Mouse (Mus musculus): ENCODE measurements around the gene Gtf3c5. TPM values are rescaled to one million over a fixed set of nuclear protein-coding genes. Genes with fewer than 3 reads are reported as not detected.

The Gtf3c5 gene
- polyA plus RNA-seq, 1 experiment from 2014 or later = 55.5 TPM

GRCm38 (mm10) chr2:28618777-28619336 lies 35.3 kb upstream of the Gtf3c5 start:
- 77% methylated on average over 6 of the region's 6 CpGs for WGBS
- Histone ChIP-seq H3K9me3 (no peaks in the 10 kb centered on the region), H3K9ac (replicated peaks) (no peak overlapping the region), H3K36me3 (no peaks in the 10 kb centered on the region), H3K27ac (replicated peaks) (no peak overlapping the region), H3K4me3 (no peak overlapping the region), H3K4me2 (replicated peaks) (no peak overlapping the region), H3K4me1 (no peaks in the 10 kb centered on the region), H3K27me3 (peaks cover 33% of the 10 kb centered on the region)
- ATAC-seq (ENCODE audit: low FRiP score, low read depth) = no peak

GRCm38 (mm10) chr2:28617498-28618486 lies 34.2 kb upstream of the Gtf3c5 start:
- no peak overlapping the region for H3K27ac ChIP-seq (replicated peaks)
- no peak overlapping the region for H3K9ac ChIP-seq (replicated peaks)
- no peaks in the 10 kb centered on the region for H3K9me3 ChIP-seq
- no peaks in the 10 kb centered on the region for H3K36me3 ChIP-seq
- H3K27me3 ChIP-seq = peaks cover 29% of the 10 kb centered on the region
- no peak overlapping the region for H3K4me3 ChIP-seq
- no peak overlapping the region for H3K4me2 ChIP-seq (replicated peaks)
- no peaks in the 10 kb centered on the region for H3K4me1 ChIP-seq
- no peak for ATAC-seq (ENCODE audit: low FRiP score, low read depth)
- WGBS = 78% methylated on average over 8 of the region's 8 CpGs

GRCm38 (mm10) chr2:28616874-28617273 lies 33.3 kb upstream of the Gtf3c5 start:
- no peak overlapping the region for H3K4me2 ChIP-seq (replicated peaks)
- no peak overlapping the region for H3K4me3 ChIP-seq
- peaks cover 20% of the 10 kb centered on the region for H3K27me3 ChIP-seq
- H3K36me3 ChIP-seq = no peaks in the 10 kb centered on the region
- no peak for ATAC-seq (ENCODE audit: low FRiP score, low read depth)
- H3K4me1 ChIP-seq = no peaks in the 10 kb centered on the region
- H3K9me3 ChIP-seq = no peaks in the 10 kb centered on the region
- H3K27ac ChIP-seq (replicated peaks) = no peak overlapping the region
- 78% methylated on average over 9 of the region's 9 CpGs for WGBS
- no peak overlapping the region for H3K9ac ChIP-seq (replicated peaks)

GRCm38 (mm10) chr2:28616358-28616757 lies 32.8 kb upstream of the Gtf3c5 start:
- no peak overlapping the region for H3K27ac ChIP-seq (replicated peaks)
- no peak for ATAC-seq (ENCODE audit: low FRiP score, low read depth)
- H3K4me3 ChIP-seq = no peak overlapping the region
- H3K27me3 ChIP-seq = peaks cover 15% of the 10 kb centered on the region
- no peak overlapping the region for H3K4me2 ChIP-seq (replicated peaks)
- no peaks in the 10 kb centered on the region for H3K36me3 ChIP-seq
- no peaks in the 10 kb centered on the region for H3K9me3 ChIP-seq
- H3K9ac ChIP-seq (replicated peaks) = no peak overlapping the region
- no peaks in the 10 kb centered on the region for H3K4me1 ChIP-seq
- WGBS = 39% methylated on average over 5 of the region's 5 CpGs

- WGBS = 94% methylated on average over 10 of the region's 10 CpGs
- H3K27ac ChIP-seq (replicated peaks) = no peak overlapping the region
- H3K4me1 ChIP-seq = no peaks in the 10 kb centered on the region
- peaks cover 6% of the 10 kb centered on the region for H3K27me3 ChIP-seq
- H3K9me3 ChIP-seq = no peaks in the 10 kb centered on the region
- no peak overlapping the region for H3K9ac ChIP-seq (replicated peaks)
- no peak overlapping the region for H3K4me2 ChIP-seq (replicated peaks)
- no peak for ATAC-seq (ENCODE audit: low FRiP score, low read depth)
- no peak overlapping the region for H3K4me3 ChIP-seq
- H3K36me3 ChIP-seq = no peaks in the 10 kb centered on the region
These were observed 30.0 kb upstream of the Gtf3c5 start for GRCm38 (mm10) chr2:28613599-28613998.

GRCm38 (mm10) chr2:28612436-28613063 lies 29.0 kb upstream of the Gtf3c5 start:
- Histone ChIP-seq H3K4me2 (replicated peaks) (no peak overlapping the region), H3K27me3 (peaks cover 6% of the 10 kb centered on the region), H3K4me3 (no peak overlapping the region), H3K4me1 (no peaks in the 10 kb centered on the region), H3K9me3 (no peaks in the 10 kb centered on the region), H3K27ac (replicated peaks) (no peak overlapping the region), H3K36me3 (no peaks in the 10 kb centered on the region), H3K9ac (replicated peaks) (no peak overlapping the region)
- ATAC-seq (ENCODE audit: low FRiP score, low read depth) = no peak
- 64% methylated on average over 10 of the region's 10 CpGs for WGBS

- Histone ChIP-seq H3K9ac (replicated peaks) (no peak overlapping the region), H3K4me1 (no peaks in the 10 kb centered on the region), H3K36me3 (no peaks in the 10 kb centered on the region), H3K4me3 (no peak overlapping the region), H3K9me3 (no peaks in the 10 kb centered on the region), H3K4me2 (replicated peaks) (no peak overlapping the region), H3K27ac (replicated peaks) (no peak overlapping the region), H3K27me3 (peaks cover 6% of the 10 kb centered on the region)
- ATAC-seq (ENCODE audit: low FRiP score, low read depth) = no peak
- WGBS = 85% methylated on average over 17 of the region's 17 CpGs
These were observed 27.8 kb upstream of the Gtf3c5 start for GRCm38 (mm10) chr2:28611407-28611787.

GRCm38 (mm10) chr2:28610716-28611406 lies 27.3 kb upstream of the Gtf3c5 start:
- Histone ChIP-seq H3K27ac (replicated peaks) (no peak overlapping the region), H3K9me3 (no peaks in the 10 kb centered on the region), H3K27me3 (peaks cover 6% of the 10 kb centered on the region), H3K4me1 (no peaks in the 10 kb centered on the region), H3K4me2 (replicated peaks) (no peak overlapping the region), H3K9ac (replicated peaks) (no peak overlapping the region), H3K4me3 (no peak overlapping the region), H3K36me3 (no peaks in the 10 kb centered on the region)
- ATAC-seq (ENCODE audit: low FRiP score, low read depth) = no peak
- 68% methylated on average over 12 of the region's 12 CpGs for WGBS

- ATAC-seq (ENCODE audit: low FRiP score, low read depth) = no peak
- 93% methylated on average over 10 of the region's 10 CpGs for WGBS
- no peak overlapping the region for H3K4me2 ChIP-seq (replicated peaks)
These were observed 26.3 kb upstream of the Gtf3c5 start for GRCm38 (mm10) chr2:28609851-28610250.

GRCm38 (mm10) chr2:28607341-28608165 lies 24.0 kb upstream of the Gtf3c5 start:
- H3K4me2 ChIP-seq (replicated peaks) = no peak overlapping the region
- no peak overlapping the region for H3K9ac ChIP-seq (replicated peaks)
- no peaks in the 10 kb centered on the region for H3K4me1 ChIP-seq
- no peak overlapping the region for H3K4me3 ChIP-seq
- H3K27ac ChIP-seq (replicated peaks) = no peak overlapping the region
- no peaks in the 10 kb centered on the region for H3K9me3 ChIP-seq
- no peak for ATAC-seq (ENCODE audit: low FRiP score, low read depth)
- H3K36me3 ChIP-seq = no peaks in the 10 kb centered on the region
- 56% methylated on average over 10 of the region's 10 CpGs for WGBS
- H3K27me3 ChIP-seq = no peaks in the 10 kb centered on the region

More at GRCm38 (mm10) chr2:28609851-28610250, 26.3 kb upstream of the Gtf3c5 start:
- Histone ChIP-seq H3K36me3 (no peaks in the 10 kb centered on the region), H3K27me3 (peaks cover 6% of the 10 kb centered on the region), H3K27ac (replicated peaks) (no peak overlapping the region), H3K4me1 (no peaks in the 10 kb centered on the region), H3K9me3 (no peaks in the 10 kb centered on the region), H3K9ac (replicated peaks) (no peak overlapping the region), H3K4me3 (no peak overlapping the region)

- no peak for ATAC-seq (ENCODE audit: low FRiP score, low read depth)
- WGBS = 62% methylated on average over 8 of the region's 8 CpGs
- no peaks in the 10 kb centered on the region for H3K36me3 ChIP-seq
These were observed 23.2 kb upstream of the Gtf3c5 start for GRCm38 (mm10) chr2:28606601-28607340.

More at GRCm38 (mm10) chr2:28606601-28607340, 23.2 kb upstream of the Gtf3c5 start:
- no peaks in the 10 kb centered on the region for H3K9me3 ChIP-seq
- no peak overlapping the region for H3K4me2 ChIP-seq (replicated peaks)
- no peak overlapping the region for H3K27ac ChIP-seq (replicated peaks)
- no peaks in the 10 kb centered on the region for H3K27me3 ChIP-seq
- no peak overlapping the region for H3K4me3 ChIP-seq
- H3K9ac ChIP-seq (replicated peaks) = no peak overlapping the region
- no peaks in the 10 kb centered on the region for H3K4me1 ChIP-seq
